Mouse (Mus musculus) adrenal gland, adult 10 weeks (tissue): ENCODE measurements around the gene Fam160a1. TPM values are rescaled to one million over a fixed set of nuclear protein-coding genes. Genes with fewer than 3 reads are reported as not detected.

Experiments used
- polyA plus RNA-seq: library from polyadenylated mRNA; stranded (reverse); fragments of 350-450 nt; fragmentation: Illumina TruSeq; extraction: RNeasy Lipid Tissue Mini Kit (QIAGEN cat#74804); gene quantifications from one replicate; pipeline ENCODE4 v1.2.3, GENCODE M21; 2014; ENCODE audit warnings: low read depth, low replicate concordance

Gene Fam160a1
- 3.1 TPM for polyA plus RNA-seq

GRCm38 (mm10) chr3:85817191-85817590 is at the start of gene Fam160a1:
Fam160a1 (minus strand) TSS chr3:85817291.

Other genes with a start within 250 kb of the Fam160a1 start
- 17.5 TPM for gene Gatb, start 243.2 kb downstream of the Fam160a1 start, polyA plus RNA-seq
- gene Glt28d2, start 70.2 kb upstream of the Fam160a1 start, polyA plus RNA-seq: 2.9 TPM
- 0.35 TPM for gene Gm37240, start 70.2 kb upstream of the Fam160a1 start, polyA plus RNA-seq
- 10.8 TPM for gene Sh3d19, start 153.8 kb upstream of the Fam160a1 start, polyA plus RNA-seq
- gene Prss48, start 185.2 kb upstream of the Fam160a1 start, polyA plus RNA-seq: not detected